Mouse (Mus musculus) midbrain, embryonic 10.5 days (tissue): ENCODE measurements around the gene Nav2. TPM values are rescaled to one million over a fixed set of nuclear protein-coding genes. Genes with fewer than 3 reads are reported as not detected.

Experiments used
- DNase-seq: peaks from one replicate; pipeline ENCODE4 v3.0.0-alpha.2; 2017; ENCODE audit warnings: low spot score
- H3K27ac ChIP-seq: fragments of 300-500 bp; sonication (generic); replicated peaks from 2 replicates; pipeline ENCODE4 v1.5.1; 2016; ENCODE audit warnings: mild to moderate bottlenecking
- H3K27me3 ChIP-seq: fragments of 300-500 bp; sonication (generic); 2 replicates; pipeline ENCODE4 v1.6.1; 2016; ENCODE audit warnings: low read depth, mild to moderate bottlenecking; ENCODE audit not compliant: poor library complexity, severe bottlenecking
- H3K36me3 ChIP-seq: fragments of 300-500 bp; sonication (generic); 2 replicates; pipeline ENCODE4 v1.6.1; 2016; ENCODE audit warnings: mild to moderate bottlenecking, moderate library complexity
- H3K4me1 ChIP-seq: fragments of 300-500 bp; sonication (generic); 2 replicates; pipeline ENCODE4 v1.6.1; 2016
- H3K4me3 ChIP-seq: fragments of 300-500 bp; sonication (generic); 2 replicates; pipeline ENCODE4 v1.5.1; 2016; ENCODE audit warnings: mild to moderate bottlenecking, moderate library complexity
- H3K9me3 ChIP-seq: fragments of 300-500 bp; sonication (generic); replicated peaks from 2 replicates; pipeline ENCODE4 v1.6.1; 2016; ENCODE audit warnings: mild to moderate bottlenecking
- WGBS: fragments of 180-500 bp; shearing (Covaris S2); methylation state at CpG from one replicate; pipeline ENCODE4 v1.1.7; 2016; 5-methylcytosine and 5-hydroxymethylcytosine counted together
- polyA plus RNA-seq: library from polyadenylated mRNA; unstranded; fragments of >200 nt; fragmentation: Nextera tagmentation; extraction: Ambion mirVana; gene quantifications from 2 replicates; pipeline ENCODE4 v1.2.1, GENCODE M21; 2016

The Nav2 gene
- polyA plus RNA-seq, 1 experiment from 2014 or later: 13.7 TPM

DNA sequence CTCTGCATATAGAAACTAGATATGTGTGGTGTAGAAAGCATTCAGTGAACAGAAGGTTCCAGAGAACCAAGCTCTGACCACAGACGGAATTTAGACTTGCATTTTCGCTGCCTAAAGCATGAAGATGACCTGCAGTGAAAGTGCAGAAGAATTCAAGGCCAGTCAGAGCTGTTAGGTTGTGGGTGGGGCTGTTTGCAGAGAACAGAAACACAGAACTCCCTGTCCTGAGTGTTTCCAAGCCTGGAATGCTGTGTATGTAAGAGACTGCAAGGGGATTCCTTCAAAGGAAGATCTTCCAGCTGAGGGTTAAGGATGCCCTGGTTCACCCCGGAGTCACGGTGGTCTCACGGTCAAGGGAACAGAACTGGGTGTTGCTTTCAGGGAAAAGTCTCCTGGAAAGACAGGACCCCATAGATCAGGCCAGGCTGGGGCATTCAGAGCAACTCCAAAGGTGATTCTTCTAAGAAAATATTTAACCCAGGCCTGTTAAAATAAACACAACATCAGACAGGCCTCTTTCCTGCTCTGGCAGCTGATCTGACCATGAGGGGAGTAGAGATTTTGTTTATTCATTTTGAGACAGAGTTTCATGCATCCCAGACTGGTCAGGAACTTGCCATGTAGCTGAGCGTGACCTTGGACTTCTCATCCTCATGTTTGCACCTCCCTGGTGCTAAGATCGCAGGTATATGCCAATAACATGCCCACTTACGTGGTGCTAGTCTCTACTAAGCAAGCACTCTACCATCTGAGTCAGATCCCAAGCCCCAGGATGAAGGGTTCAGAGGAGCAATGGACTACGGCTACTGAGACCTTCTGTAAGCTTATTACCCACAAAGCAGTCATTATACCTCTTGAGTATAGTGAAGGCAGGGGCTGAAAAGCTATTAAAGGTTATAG lies 568.8 kb downstream of the Nav2 start:
- Histone ChIP-seq H3K4me1 (peaks cover 3% of the 10 kb centered on the region; the same call in 1 of the 2 replicates), H3K27me3 (peaks cover 5% of the 10 kb centered on the region), H3K27ac (no peak overlapping the region), H3K9me3 (no peaks in the 10 kb centered on the region), H3K36me3 (no peaks in the 10 kb centered on the region), H3K4me3 (no peak overlapping the region)
- no peak for DNase-seq
- WGBS: 76% methylated on average over 9 of the region's 9 CpGs

DNA sequence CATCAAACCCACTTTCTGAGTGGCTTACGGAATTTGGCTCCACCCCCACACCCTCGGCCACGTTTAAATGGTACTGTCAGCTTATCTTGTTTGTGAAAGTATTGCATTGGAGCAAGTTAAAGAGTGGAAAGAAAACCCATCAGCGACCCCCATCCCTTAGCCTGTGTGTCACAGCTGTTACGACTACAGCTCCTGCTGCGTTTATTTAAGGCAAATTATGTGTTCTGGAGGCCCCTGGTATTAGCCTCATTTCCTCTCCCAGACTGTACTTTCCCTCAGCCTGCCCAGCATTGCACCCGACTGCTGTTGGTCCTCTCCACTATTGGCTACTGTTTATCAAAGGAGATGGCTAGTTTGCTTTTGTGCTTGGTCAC lies 569.4 kb downstream of the Nav2 start:
- Histone ChIP-seq H3K27me3 (peaks cover 12% of the 10 kb centered on the region), H3K36me3 (no peaks in the 10 kb centered on the region)
- WGBS: 65% methylated on average over 7 of the region's 7 CpGs

DNA sequence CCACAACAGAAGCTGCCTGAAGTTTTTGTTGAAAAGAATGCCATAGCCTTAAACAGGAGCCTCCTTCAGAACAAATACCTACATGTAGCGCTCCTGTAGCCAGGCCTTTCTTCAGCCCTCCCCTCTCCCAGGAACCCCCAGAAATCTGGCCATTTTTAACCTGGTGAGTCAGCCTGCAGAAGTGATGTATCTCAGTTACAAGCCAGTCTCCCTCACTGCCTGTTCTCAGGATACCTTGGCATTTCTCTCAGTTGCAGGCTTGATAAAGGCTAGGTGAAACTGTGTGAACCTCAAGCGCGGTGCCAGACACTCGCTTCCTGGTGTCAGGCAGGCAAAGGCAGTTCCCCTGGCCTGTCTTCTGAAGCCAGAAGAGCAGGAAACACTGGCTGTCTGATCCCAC lies 570.4 kb downstream of the Nav2 start:
- H3K27ac ChIP-seq: no peak overlapping the region
- no peaks in the 10 kb centered on the region for H3K9me3 ChIP-seq
- WGBS: 88% methylated on average over 4 of the region's 4 CpGs
- DNase-seq: no peak
- peaks cover 21% of the 10 kb centered on the region for H3K27me3 ChIP-seq
- no peaks in the 10 kb centered on the region for H3K36me3 ChIP-seq
- H3K4me3 ChIP-seq: no peak overlapping the region
- peaks cover 4% of the 10 kb centered on the region for H3K4me1 ChIP-seq

More for the DNA sequence above, 569.4 kb downstream of the Nav2 start:
- Histone ChIP-seq H3K27ac (no peak overlapping the region), H3K4me3 (no peak overlapping the region), H3K4me1 (peaks cover 3% of the 10 kb centered on the region; the same call in 1 of the 2 replicates), H3K9me3 (no peaks in the 10 kb centered on the region)
- no peak for DNase-seq

DNA sequence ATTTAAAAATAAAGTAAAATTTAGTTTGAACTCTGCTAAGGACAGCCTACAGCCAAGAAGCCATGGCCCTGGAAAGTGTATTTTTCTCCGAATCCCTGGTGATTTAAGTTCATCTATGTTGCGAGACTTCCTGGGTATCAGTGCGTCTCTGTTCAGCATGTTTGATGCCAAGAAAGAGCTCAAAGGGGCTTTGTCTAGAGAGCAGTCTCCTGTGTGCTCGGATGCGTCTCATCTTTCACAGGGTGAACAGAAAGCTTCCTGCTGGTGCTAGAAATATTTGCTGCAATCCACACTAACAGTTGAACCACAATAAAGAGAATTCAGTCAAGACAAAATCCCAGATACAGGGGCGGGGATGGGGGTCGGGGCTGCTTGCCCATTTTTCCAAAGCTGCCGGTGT lies 572.4 kb downstream of the Nav2 start:
- no peak for DNase-seq
- H3K27me3 ChIP-seq: peaks cover 38% of the 10 kb centered on the region
- H3K36me3 ChIP-seq: no peaks in the 10 kb centered on the region
- no peak overlapping the region for H3K27ac ChIP-seq
- H3K4me3 ChIP-seq: no peak overlapping the region
- H3K9me3 ChIP-seq: no peaks in the 10 kb centered on the region
- peaks cover 24% of the 10 kb centered on the region for H3K4me1 ChIP-seq
- WGBS: 74% methylated on average over 8 of the region's 8 CpGs

DNA sequence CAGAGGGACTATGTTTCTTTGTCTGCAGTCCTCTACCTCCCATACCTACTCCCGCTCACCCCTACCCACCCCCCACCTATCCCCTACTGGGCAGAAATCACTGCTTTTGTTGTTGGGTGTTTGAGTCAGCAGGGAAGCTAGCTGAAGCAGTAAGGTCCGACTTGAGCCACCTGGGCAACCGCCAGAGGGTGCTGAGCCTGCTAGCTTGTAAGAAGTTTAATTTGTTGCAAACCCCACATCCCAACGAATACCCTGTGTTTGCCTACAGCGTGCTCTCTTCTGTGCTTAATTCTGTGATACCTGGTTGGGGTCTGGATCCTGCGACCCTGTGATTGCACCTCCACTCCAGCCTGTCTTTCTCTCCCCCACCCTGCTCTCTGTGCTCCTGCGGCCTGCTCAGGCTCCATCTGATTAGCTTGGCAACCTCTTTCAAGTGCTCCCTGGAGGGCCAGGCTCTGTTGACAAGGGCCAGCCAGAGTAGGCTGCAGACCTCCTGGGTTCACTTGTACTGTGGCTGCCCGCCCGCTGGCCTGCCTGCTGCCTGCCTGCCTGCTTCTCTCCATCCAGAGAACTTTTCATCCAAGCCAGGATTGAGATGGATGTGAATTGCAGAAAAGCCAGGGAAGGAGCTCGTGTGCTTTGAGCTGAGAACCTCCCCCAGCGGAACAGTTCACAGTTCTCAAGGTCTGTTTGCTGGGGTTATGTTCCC lies 575.7 kb downstream of the Nav2 start:
- DNase-seq: peak; percentile 38
- Histone ChIP-seq H3K36me3 (no peaks in the 10 kb centered on the region), H3K4me3 (peak overlapping the region; percentile 27; the same call in 1 of the 2 replicates), H3K27me3 (peaks cover 70% of the 10 kb centered on the region), H3K4me1 (peaks cover 39% of the 10 kb centered on the region), H3K27ac (peak overlapping the region; percentile 64), H3K9me3 (no peaks in the 10 kb centered on the region)
- 10% methylated on average over 11 of the region's 11 CpGs for WGBS

DNA sequence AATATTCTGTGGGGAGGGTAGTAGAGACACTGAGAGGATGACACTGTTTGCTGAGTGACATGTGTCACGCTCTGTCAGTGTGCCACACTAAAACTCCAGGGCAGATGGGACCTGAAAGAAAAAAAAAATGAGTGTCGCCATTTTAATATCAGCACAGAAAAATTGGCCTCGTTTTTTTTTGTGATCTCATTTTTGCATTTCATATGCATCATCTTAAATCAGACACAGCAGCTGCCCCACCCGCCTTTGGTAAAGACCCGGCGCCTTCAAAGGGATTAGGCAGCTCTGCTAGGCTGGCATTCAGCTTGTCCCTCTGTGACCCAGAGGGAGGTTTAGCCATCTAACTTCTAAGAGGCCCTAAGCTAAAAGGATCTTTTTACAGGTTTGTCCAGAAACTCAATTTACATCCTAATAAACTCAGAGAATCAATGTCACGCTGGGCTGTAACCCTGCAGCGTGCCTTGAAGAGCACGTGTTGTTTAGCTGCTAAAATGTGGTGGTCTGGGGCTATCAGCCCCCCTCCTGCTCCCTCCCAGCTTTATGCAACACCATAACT lies 576.9 kb downstream of the Nav2 start:
- Histone ChIP-seq H3K36me3 (no peaks in the 10 kb centered on the region), H3K27ac (0 out of 2 replicates have a peak overlapping the region, but pooled peaks have one; percentile 72), H3K9me3 (no peaks in the 10 kb centered on the region), H3K27me3 (peaks cover 74% of the 10 kb centered on the region), H3K4me1 (peaks cover 40% of the 10 kb centered on the region), H3K4me3 (peak overlapping the region; percentile 27)
- WGBS: 8% methylated on average over 9 of the region's 9 CpGs
- peak; percentile 43 for DNase-seq

DNA sequence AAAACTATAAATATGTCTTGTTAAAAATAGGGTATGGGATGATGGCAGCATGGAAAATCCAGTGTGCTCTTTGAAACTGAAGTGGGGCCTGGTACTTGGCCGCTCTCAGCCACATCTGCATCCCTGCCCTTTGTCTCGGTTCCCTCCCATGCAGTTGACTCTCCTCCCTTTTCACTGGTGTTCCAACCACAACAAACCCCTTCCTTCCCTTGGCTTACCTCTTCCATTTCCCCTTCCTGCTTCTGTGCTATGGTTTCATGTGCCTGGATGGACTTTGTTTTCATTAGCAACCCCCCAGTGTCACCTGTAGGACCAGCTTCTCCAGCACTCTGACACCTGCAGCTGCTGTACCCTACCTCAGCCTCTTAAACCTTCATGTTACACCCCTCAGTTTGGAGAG lies 578.8 kb downstream of the Nav2 start:
- H3K36me3 ChIP-seq: peaks cover 13% of the 10 kb centered on the region; the same call in 1 of the 2 replicates
- H3K27me3 ChIP-seq: peaks cover 82% of the 10 kb centered on the region
- H3K4me1 ChIP-seq: peaks cover 42% of the 10 kb centered on the region
- H3K27ac ChIP-seq: no peak overlapping the region
- H3K4me3 ChIP-seq: no peak overlapping the region
- DNase-seq: no peak
- H3K9me3 ChIP-seq: no peaks in the 10 kb centered on the region
- WGBS: 92% methylated on average over 2 of the region's 2 CpGs

DNA sequence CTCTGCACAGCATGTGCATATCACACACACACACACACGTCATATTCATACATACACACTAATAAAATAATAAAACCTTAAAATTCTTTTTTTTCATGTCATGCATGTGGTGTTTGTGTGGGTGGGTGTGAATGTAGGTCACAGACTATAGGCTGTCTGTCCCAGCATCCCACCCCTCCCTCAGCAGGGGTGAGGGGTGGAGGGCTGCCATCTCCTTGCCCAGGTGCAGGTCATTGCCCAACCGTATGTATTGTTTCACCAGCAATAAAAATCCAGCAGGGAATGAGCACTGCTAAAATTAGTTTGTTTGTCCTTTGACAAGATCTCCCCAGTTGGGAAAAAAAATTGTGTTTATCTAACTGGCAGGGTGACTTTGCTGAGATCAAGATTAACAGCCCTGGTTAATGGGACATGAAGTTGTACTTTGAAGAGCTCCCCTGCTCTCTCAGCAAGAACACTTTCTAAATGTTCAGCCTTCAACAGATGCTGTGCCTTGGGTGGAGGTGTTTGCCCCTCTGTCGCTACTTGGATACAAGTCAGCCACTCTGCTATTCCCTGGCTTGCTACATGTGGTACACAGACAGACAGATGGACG lies 580.1 kb downstream of the Nav2 start:
- WGBS: 77% methylated on average over 4 of the region's 4 CpGs
- no peak overlapping the region for H3K27ac ChIP-seq
- H3K9me3 ChIP-seq: no peaks in the 10 kb centered on the region
- H3K4me1 ChIP-seq: peaks cover 42% of the 10 kb centered on the region
- DNase-seq: no peak
- peaks cover 73% of the 10 kb centered on the region for H3K27me3 ChIP-seq
- peaks cover 13% of the 10 kb centered on the region; the same call in 1 of the 2 replicates for H3K36me3 ChIP-seq
- H3K4me3 ChIP-seq: no peak overlapping the region

DNA sequence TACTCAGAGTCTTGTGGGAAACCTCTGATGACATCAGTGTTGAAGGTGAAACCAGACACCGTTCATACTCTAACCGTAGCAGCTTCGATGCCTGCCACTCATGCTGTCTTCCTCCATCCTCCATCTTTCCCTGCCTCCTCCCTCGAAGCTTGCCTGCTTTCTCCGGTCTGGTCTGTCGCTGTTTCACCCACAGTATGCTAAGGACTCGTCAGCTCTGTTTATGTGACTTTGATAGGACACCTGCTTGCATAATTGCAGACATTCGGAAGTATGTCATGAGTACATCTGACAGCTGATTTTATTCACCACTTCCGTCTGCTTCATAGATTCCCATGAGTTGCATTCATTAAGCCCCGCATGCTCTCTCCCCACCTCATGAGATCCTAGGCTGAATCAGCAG lies 582.3 kb downstream of the Nav2 start:
- H3K27ac ChIP-seq: no peak overlapping the region
- peaks cover 68% of the 10 kb centered on the region for H3K27me3 ChIP-seq
- no peak overlapping the region for H3K4me3 ChIP-seq
- DNase-seq: no peak
- no peaks in the 10 kb centered on the region for H3K9me3 ChIP-seq
- peaks cover 29% of the 10 kb centered on the region for H3K4me1 ChIP-seq
- 86% methylated on average over 10 of the region's 10 CpGs for WGBS
- H3K36me3 ChIP-seq: peaks cover 13% of the 10 kb centered on the region; the same call in 1 of the 2 replicates

DNA sequence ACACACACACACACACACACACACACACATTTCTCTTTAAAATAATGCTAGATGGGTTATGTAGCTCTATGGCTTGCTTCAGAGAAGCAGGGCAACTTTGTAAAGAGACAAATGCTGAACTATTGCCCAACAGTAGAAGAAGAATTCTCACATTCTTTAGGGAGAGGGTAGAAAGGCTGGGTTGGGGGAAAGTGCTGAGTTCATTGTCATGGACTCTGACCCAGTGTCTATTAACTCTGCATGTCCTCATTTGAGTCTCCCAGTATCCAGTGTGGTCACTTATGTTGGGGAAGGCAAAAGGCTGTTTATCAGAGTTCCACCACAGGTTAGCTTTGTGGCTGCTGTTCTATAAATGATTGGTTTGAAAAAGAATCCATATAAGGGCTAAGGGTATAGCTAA lies 584.1 kb downstream of the Nav2 start:
- no peak overlapping the region for H3K4me3 ChIP-seq
- no peak for DNase-seq
- no peak overlapping the region for H3K27ac ChIP-seq
- no peaks in the 10 kb centered on the region for H3K9me3 ChIP-seq
- peaks cover 13% of the 10 kb centered on the region; the same call in 1 of the 2 replicates for H3K36me3 ChIP-seq
- H3K4me1 ChIP-seq: peaks cover 38% of the 10 kb centered on the region
- peaks cover 54% of the 10 kb centered on the region for H3K27me3 ChIP-seq

DNA sequence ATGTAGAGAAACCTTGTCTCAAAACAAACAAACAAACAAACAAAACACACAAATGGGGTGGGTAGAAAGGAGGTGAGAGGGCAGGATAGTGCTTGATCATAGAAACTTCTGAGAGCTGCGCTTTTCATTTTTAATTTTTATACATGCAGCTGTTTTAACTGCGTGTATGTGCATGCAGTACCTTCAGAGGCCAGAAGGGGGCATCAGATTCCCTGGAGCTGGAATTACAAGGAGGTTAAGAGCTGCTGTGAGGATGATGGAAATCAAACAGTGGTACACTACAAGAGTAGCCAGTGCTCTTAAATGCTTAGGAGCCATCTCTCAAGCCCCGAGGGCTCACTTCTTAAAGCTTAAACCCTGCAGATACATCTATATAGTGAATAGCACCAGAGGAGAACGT lies 584.7 kb downstream of the Nav2 start:
- 90% methylated on average over 4 of the region's 4 CpGs for WGBS
- H3K27ac ChIP-seq: no peak overlapping the region
- H3K9me3 ChIP-seq: no peaks in the 10 kb centered on the region
- peaks cover 53% of the 10 kb centered on the region for H3K27me3 ChIP-seq
- H3K4me1 ChIP-seq: peaks cover 37% of the 10 kb centered on the region
- DNase-seq: peak; percentile 47
- H3K4me3 ChIP-seq: no peak overlapping the region
- H3K36me3 ChIP-seq: peaks cover 13% of the 10 kb centered on the region; the same call in 1 of the 2 replicates

DNA sequence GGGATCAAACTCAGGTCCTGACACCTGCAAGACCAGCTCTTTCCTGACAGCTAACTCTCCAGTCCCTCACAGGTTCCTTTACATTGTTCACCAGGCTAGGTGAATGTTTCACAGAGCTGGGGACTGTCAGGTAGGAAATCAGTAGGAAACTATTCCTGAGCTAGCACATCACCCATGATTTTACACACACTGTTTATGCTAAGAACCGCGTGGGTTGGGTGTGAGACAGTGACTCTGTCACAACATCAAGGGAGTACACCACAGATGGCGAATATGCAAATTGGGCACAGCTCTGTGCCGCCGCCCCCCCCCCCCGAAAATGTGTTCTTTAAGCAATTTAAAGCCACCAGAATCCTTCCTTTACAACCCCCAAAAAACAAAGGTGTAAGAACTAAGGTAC lies 586.1 kb downstream of the Nav2 start:
- peaks cover 43% of the 10 kb centered on the region for H3K27me3 ChIP-seq
- no peaks in the 10 kb centered on the region for H3K9me3 ChIP-seq
- no peak for DNase-seq
- peaks cover 13% of the 10 kb centered on the region; the same call in 1 of the 2 replicates for H3K36me3 ChIP-seq
- H3K27ac ChIP-seq: no peak overlapping the region
- 84% methylated on average over 6 of the region's 6 CpGs for WGBS
- H3K4me3 ChIP-seq: no peak overlapping the region
- peaks cover 33% of the 10 kb centered on the region for H3K4me1 ChIP-seq
